Mouse (Mus musculus) heart, embryonic 13.5 days (tissue): Measurements from ENCODE around the gene Slc38a9. TPM values are rescaled to one million over a fixed set of nuclear protein-coding genes. Genes with fewer than 3 reads are reported as not detected.

Experiments
- ATAC-seq: fragments of 200-750 bp; cut with Nextera tagmentation; 2 replicates; pipeline ENCODE4 v1.8.0; 2017; ENCODE audit warnings: moderate TSS enrichment; ENCODE audit not compliant: insufficient number of reproducible peaks, low FRiP score, low TSS enrichment; ENCODE audit errors: extremely low read depth
- H3K27ac ChIP-seq: fragments of 300-500 bp; sonication (generic); replicated peaks from 2 replicates; pipeline ENCODE4 v1.5.1; 2015; ENCODE audit warnings: moderate library complexity, mild to moderate bottlenecking, inconsistent platforms
- H3K27me3 ChIP-seq: fragments of 300-500 bp; sonication (generic); replicated peaks from 2 replicates; pipeline ENCODE4 v1.6.1; 2015; ENCODE audit warnings: mild to moderate bottlenecking, inconsistent platforms
- H3K36me3 ChIP-seq: fragments of 300-500 bp; sonication (generic); 2 replicates; pipeline ENCODE4 v1.6.1; 2015; ENCODE audit warnings: mild to moderate bottlenecking, inconsistent platforms
- H3K4me1 ChIP-seq: fragments of 300-500 bp; sonication (generic); 2 replicates; pipeline ENCODE4 v1.6.1; 2015; ENCODE audit warnings: inconsistent platforms
- H3K4me2 ChIP-seq: fragments of 300-500 bp; sonication (generic); 2 replicates; pipeline ENCODE4 v1.6.1; 2015; ENCODE audit warnings: inconsistent platforms, mild to moderate bottlenecking, moderate library complexity
- H3K4me3 ChIP-seq: fragments of 300-500 bp; sonication (generic); 2 replicates; pipeline ENCODE4 v1.5.1; 2015; ENCODE audit warnings: moderate library complexity, mild to moderate bottlenecking, inconsistent platforms
- H3K9ac ChIP-seq: fragments of 300-500 bp; sonication (generic); 2 replicates; pipeline ENCODE4 v1.6.1; 2015; ENCODE audit warnings: inconsistent platforms, mild to moderate bottlenecking, moderate library complexity
- H3K9me3 ChIP-seq: fragments of 300-500 bp; sonication (generic); 2 replicates; pipeline ENCODE4 v1.6.1; 2016; ENCODE audit warnings: inconsistent platforms
- WGBS: fragments of 180-500 bp; shearing (Covaris S2); methylation state at CpG from one replicate; pipeline ENCODE4 v1.1.7; 2015; ENCODE audit warnings: mixed read lengths; 5-methylcytosine and 5-hydroxymethylcytosine counted together
- polyA plus RNA-seq: library from polyadenylated mRNA; unstranded; fragments of >200 nt; fragmentation: Nextera tagmentation; extraction: Ambion mirVana; gene quantifications from 2 replicates; pipeline ENCODE4 v1.2.1, GENCODE M21; 2015

The Slc38a9 gene
- polyA plus RNA-seq, 1 experiment from 2014 or later = 10.3 TPM

- H3K9ac ChIP-seq = no peak overlapping the region
- H3K4me2 ChIP-seq = no peak overlapping the region
- ATAC-seq = no peak
- H3K4me3 ChIP-seq = no peak overlapping the region
- WGBS = 84% methylated on average over 3 of the region's 3 CpGs
- H3K27me3 ChIP-seq = 0 out of 2 replicates have a peak, but pooled peaks cover 6% of the 10 kb centered on the region
- H3K36me3 ChIP-seq = no peaks in the 10 kb centered on the region; the same call in 1 of the 2 replicates
- no peak overlapping the region for H3K27ac ChIP-seq
- H3K4me1 ChIP-seq = no peaks in the 10 kb centered on the region
- H3K9me3 ChIP-seq = peaks cover 11% of the 10 kb centered on the region
Observed at GRCm38 (mm10) chr13:112651183-112651582, 9.4 kb upstream of the Slc38a9 start.

GRCm38 (mm10) chr13:112652205-112652604 lies 8.3 kb upstream of the Slc38a9 start, which contains the start of gene Ddx4:
Gene Ddx4 (minus strand): TSS chr13:112652475.
- H3K4me3 ChIP-seq = peak within 1 kb of the TSS; percentile 9; the same call in 1 of the 2 replicates
- no peak within 1 kb of the TSS for H3K9ac ChIP-seq
- 0 out of 2 replicates have a peak, but pooled peaks cover 6% of the 10 kb centered on the region for H3K27me3 ChIP-seq
- H3K4me1 ChIP-seq = no peaks in the 10 kb centered on the region
- H3K4me2 ChIP-seq = peak within 1 kb of the TSS; percentile 30
- 57% methylated on average over 45 of the region's 45 CpGs for WGBS
- peaks cover 11% of the 10 kb centered on the region for H3K9me3 ChIP-seq
- ATAC-seq = no peak
- H3K36me3 ChIP-seq = no peaks in the 10 kb centered on the region; the same call in 1 of the 2 replicates
- H3K27ac ChIP-seq = no peak within 1 kb of the TSS

GRCm38 (mm10) chr13:112659986-112660573 lies 471 bp upstream of the Slc38a9 start:
- 3% methylated on average over 10 of the region's 10 CpGs for WGBS
- Histone ChIP-seq H3K36me3 (no peaks in the 10 kb centered on the region), H3K4me3 (peak overlapping the region; percentile 79), H3K9me3 (no peaks in the 10 kb centered on the region), H3K27me3 (no peaks in the 10 kb centered on the region), H3K4me1 (peaks cover 18% of the 10 kb centered on the region), H3K9ac (peak overlapping the region; percentile 79), H3K4me2 (peak overlapping the region; percentile 83), H3K27ac (no peak overlapping the region)
- no peak for ATAC-seq

DNA sequence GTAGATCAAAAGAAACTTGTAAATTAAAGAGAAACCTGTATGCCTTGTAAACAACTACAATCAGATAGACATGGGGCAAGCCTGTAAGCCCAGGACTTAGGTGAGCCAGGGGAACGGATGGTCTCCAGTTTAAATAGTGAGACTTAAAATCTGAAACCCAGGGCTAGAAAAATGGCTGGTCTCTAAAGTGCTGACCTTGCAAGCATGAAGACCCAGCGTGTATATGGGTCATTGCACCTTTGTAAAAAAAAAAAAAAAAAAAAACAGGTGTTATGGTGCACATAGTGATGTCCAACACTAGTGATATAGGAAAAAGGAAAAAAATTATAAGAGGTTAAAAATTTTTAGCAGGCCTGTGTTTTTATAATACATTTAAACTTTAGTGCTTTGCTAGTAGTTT lies 1.1 kb downstream of the Slc38a9 start:
- ATAC-seq = no peak
- H3K4me3 ChIP-seq = peak overlapping the region; percentile 79
- H3K9me3 ChIP-seq = no peaks in the 10 kb centered on the region
- H3K4me1 ChIP-seq = peaks cover 21% of the 10 kb centered on the region
- H3K4me2 ChIP-seq = peak overlapping the region; percentile 83
- H3K27me3 ChIP-seq = no peaks in the 10 kb centered on the region
- H3K36me3 ChIP-seq = no peaks in the 10 kb centered on the region
- H3K27ac ChIP-seq = no peak overlapping the region
- WGBS = 69% methylated on average over 2 of the region's 2 CpGs
- no peak overlapping the region for H3K9ac ChIP-seq

- WGBS = 75% methylated on average over 10 of the region's 10 CpGs
- Histone ChIP-seq H3K4me3 (no peak overlapping the region), H3K27ac (0 out of 2 replicates have a peak overlapping the region, but pooled peaks have one; percentile 13), H3K9ac (no peak overlapping the region), H3K27me3 (no peaks in the 10 kb centered on the region), H3K9me3 (no peaks in the 10 kb centered on the region), H3K4me2 (peak overlapping the region; percentile 53), H3K36me3 (peaks cover 20% of the 10 kb centered on the region), H3K4me1 (peaks cover 27% of the 10 kb centered on the region)
- ATAC-seq = no peak
Observed at GRCm38 (mm10) chr13:112666433-112667024, 6.0 kb downstream of the Slc38a9 start.

- H3K9ac ChIP-seq = no peak overlapping the region
- no peaks in the 10 kb centered on the region for H3K9me3 ChIP-seq
- ATAC-seq = 0 out of 2 replicates have a peak, but pooled peaks have one; percentile 54
- 30% methylated on average over 9 of the region's 9 CpGs for WGBS
- peaks cover 24% of the 10 kb centered on the region for H3K4me1 ChIP-seq
- peak overlapping the region; percentile 22 for H3K27ac ChIP-seq
- H3K36me3 ChIP-seq = peaks cover 22% of the 10 kb centered on the region
- H3K27me3 ChIP-seq = no peaks in the 10 kb centered on the region
- H3K4me3 ChIP-seq = no peak overlapping the region
- H3K4me2 ChIP-seq = peak overlapping the region; percentile 53
Observed at GRCm38 (mm10) chr13:112667215-112667614, 6.7 kb downstream of the Slc38a9 start.

DNA sequence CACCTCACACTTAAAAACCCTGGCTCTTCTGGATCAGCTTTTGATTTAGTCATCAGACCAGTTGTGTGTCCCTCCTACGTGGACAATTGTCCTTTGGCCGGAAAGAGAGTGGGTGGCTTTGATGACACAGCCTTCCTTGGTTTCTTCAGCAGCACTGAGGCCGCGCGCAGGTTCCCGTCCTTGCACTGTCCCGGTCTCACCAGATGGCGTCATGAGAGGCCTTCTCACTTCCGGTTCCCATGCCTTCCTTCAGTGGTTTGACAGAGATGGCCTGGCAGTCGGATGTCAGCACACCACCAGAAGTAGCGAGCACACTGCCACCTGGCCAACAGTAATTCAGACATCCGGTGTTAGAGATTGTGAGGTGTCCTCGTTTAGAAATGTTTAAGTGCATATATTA lies 11.2 kb downstream of the Slc38a9 start:
- peaks cover 22% of the 10 kb centered on the region for H3K36me3 ChIP-seq
- H3K4me3 ChIP-seq = no peak overlapping the region
- peaks cover 23% of the 10 kb centered on the region for H3K4me1 ChIP-seq
- no peak for ATAC-seq
- no peak overlapping the region for H3K9ac ChIP-seq
- no peak overlapping the region for H3K27ac ChIP-seq
- WGBS = 58% methylated on average over 13 of the region's 13 CpGs
- H3K9me3 ChIP-seq = no peaks in the 10 kb centered on the region
- no peak overlapping the region for H3K4me2 ChIP-seq
- H3K27me3 ChIP-seq = no peaks in the 10 kb centered on the region

- Histone ChIP-seq H3K27me3 (no peaks in the 10 kb centered on the region), H3K4me1 (peaks cover 13% of the 10 kb centered on the region), H3K27ac (no peak overlapping the region), H3K9ac (no peak overlapping the region), H3K36me3 (peaks cover 26% of the 10 kb centered on the region), H3K4me2 (no peak overlapping the region), H3K9me3 (no peaks in the 10 kb centered on the region), H3K4me3 (no peak overlapping the region)
- 26% methylated on average over 6 of the region's 6 CpGs for WGBS
- no peak for ATAC-seq
Observed at GRCm38 (mm10) chr13:112672797-112673196, 12.2 kb downstream of the Slc38a9 start.

DNA sequence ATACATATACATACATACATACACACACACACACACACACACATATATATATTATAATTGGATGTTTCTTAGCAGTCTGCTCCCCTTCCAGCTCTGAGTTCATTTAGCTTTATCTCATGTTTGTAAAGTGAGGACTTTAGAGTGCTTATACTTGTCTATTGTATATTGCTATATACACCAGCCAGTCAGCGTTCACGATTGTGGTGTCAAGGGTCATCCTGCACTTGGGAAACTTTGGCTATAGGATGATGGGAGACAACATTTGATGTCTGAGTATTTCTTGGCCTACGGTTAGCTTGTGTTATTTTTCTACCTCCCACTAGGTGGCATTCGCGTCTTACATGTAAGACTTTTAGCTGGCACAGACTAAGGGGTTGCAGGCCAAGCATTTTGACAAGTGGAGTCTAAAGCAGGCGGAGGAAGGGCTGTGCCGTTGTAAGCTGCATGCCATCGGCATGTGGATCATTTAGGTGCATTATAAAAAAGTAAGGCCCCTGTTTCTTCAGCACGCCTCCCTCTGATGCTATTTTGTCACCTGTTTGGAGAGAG lies 13.4 kb downstream of the Slc38a9 start:
- 12% methylated on average over 9 of the region's 9 CpGs for WGBS
- Histone ChIP-seq H3K9ac (no peak overlapping the region), H3K4me3 (no peak overlapping the region), H3K4me1 (peaks cover 12% of the 10 kb centered on the region), H3K27ac (no peak overlapping the region), H3K4me2 (0 out of 2 replicates have a peak overlapping the region, but pooled peaks have one; percentile 10), H3K9me3 (no peaks in the 10 kb centered on the region), H3K27me3 (no peaks in the 10 kb centered on the region), H3K36me3 (peaks cover 34% of the 10 kb centered on the region)
- ATAC-seq = peak; percentile 61; the same call in 1 of the 2 replicates

DNA sequence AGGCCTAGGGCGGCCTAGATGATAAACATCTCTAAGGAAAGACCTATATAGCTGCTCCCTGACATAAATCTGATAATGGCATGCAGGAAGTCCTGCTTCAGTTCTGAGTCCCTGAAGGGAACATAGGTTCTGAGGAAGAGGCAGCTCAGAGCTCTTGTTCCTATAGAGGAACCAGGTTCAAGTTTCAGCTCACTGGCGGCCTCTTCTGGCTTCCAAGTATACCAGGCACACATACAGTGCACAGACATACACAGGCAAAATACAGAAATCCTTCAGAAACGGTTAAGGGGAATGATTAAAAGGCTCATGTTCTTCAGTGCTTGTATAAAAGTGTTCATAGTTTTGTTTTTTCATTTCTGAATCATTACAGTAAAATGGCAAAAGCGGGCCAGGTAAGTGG lies 17.6 kb downstream of the Slc38a9 start:
- no peak overlapping the region for H3K9ac ChIP-seq
- no peak overlapping the region for H3K4me2 ChIP-seq
- H3K4me1 ChIP-seq = peaks cover 10% of the 10 kb centered on the region
- H3K4me3 ChIP-seq = no peak overlapping the region
- 80% methylated on average over 4 of the region's 4 CpGs for whole genome bisulfite sequencing
- ATAC-seq = no peak
- H3K27me3 ChIP-seq = no peaks in the 10 kb centered on the region
- H3K36me3 ChIP-seq = 0 out of 2 replicates have a peak, but pooled peaks cover 12% of the 10 kb centered on the region
- H3K9me3 ChIP-seq = no peaks in the 10 kb centered on the region
- no peak overlapping the region for H3K27ac ChIP-seq

DNA sequence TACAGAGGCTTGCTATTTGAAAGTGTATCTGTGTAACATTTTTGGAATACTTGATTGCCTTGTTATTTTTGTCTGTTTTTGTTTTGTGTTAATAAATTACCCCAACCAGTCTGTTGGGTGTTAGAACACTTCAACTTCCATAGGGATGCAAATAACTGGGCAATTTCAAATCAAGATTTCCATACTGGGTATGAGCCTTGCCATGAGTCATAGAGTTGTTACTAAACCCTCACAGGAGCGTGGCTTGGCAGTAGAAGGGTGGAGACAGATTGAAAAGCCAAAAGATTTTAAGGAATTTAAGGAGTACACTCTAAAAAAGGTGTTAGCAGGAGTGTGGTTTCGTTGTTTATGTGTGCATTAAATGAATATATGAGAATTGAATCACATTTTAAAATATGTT lies 22.8 kb downstream of the Slc38a9 start:
- Histone ChIP-seq H3K27ac (no peak overlapping the region; the same call in 1 of the 2 replicates), H3K4me2 (no peak overlapping the region), H3K4me3 (no peak overlapping the region), H3K36me3 (0 out of 2 replicates have a peak, but pooled peaks cover 2% of the 10 kb centered on the region), H3K9ac (no peak overlapping the region), H3K9me3 (no peaks in the 10 kb centered on the region), H3K27me3 (no peaks in the 10 kb centered on the region), H3K4me1 (peaks cover 31% of the 10 kb centered on the region)
- ATAC-seq = no peak
- WGBS = 58% methylated on average over 2 of the region's 2 CpGs
